14 mouse cellular contexts compared by ENCODE assay signal in genomic region chr13:119400166-119400565, GRCm38 (mm10). TPM values are rescaled to one million over a fixed set of nuclear protein-coding genes. Genes with fewer than 3 reads are reported as not detected.
DNase-seq lines count a peak whose midpoint lies in the region; ATAC-seq lines count a peak whose summit lies in the region.
"Had no signal": no experiment of that assay in that cellular context is flagged by ENCODE, and none has a peak within 500 bp of the region (broad histone marks: within the 10 kb centered on the region; RNA-seq: fewer than 3 reads in every experiment).

No protein-coding gene starts in this region.

- peak; percentile 24 for DNase-seq in heart, adult 8-10 months (ENCODE audit: low spot score)
- peak; percentile 69 for DNase-seq in adrenal gland, postnatal 14 days
- DNase-seq in urinary bladder, postnatal 10 days (ENCODE audit: low spot score): no peak
- DNase-seq in spleen, postnatal 14 days (ENCODE audit: low spot score in 2 of 2): no peak
- DNase-seq: cerebellum, adult 9-11 months; right cerebral cortex, postnatal 25 days had no signal

- no peak overlapping the region for H3K27ac ChIP-seq in heart, embryonic 12.5 days (ENCODE audit: poor library complexity, severe bottlenecking)
- H3K27ac ChIP-seq in intestine, embryonic 15.5 days: no peak overlapping the region
- no peak overlapping the region for H3K27ac ChIP-seq in liver, embryonic 16.5 days (ENCODE audit: low read length)
- H3K27ac ChIP-seq: hindbrain, embryonic 12.5 days; limb, embryonic 15.5 days; midbrain, embryonic 10.5 days; neural tube, embryonic 15.5 days had no signal

- H3K4me1 ChIP-seq in heart, embryonic 12.5 days (replicated peaks): peaks cover 7% of the 10 kb centered on the region; the same call in 1 of the 2 replicates
- H3K4me1 ChIP-seq in intestine, embryonic 15.5 days (replicated peaks): 0 out of 2 replicates have a peak, but pooled peaks cover 4% of the 10 kb centered on the region
- no peaks in the 10 kb centered on the region for H3K4me1 ChIP-seq in liver, embryonic 16.5 days (ENCODE audit: control insufficient read depth, low read depth, low read length)
- H3K4me1 ChIP-seq: hindbrain, embryonic 12.5 days; limb, embryonic 15.5 days; midbrain, embryonic 10.5 days; neural tube, embryonic 15.5 days had no signal

- no peaks in the 10 kb centered on the region for H3K27me3 ChIP-seq in heart, embryonic 12.5 days (replicated peaks)
- no peaks in the 10 kb centered on the region for H3K27me3 ChIP-seq in intestine, embryonic 15.5 days (replicated peaks)
- H3K27me3 ChIP-seq in liver, embryonic 16.5 days (ENCODE audit: control insufficient read depth, insufficient read depth, low read depth, low read length): no peaks in the 10 kb centered on the region
- H3K27me3 ChIP-seq: hindbrain, embryonic 12.5 days; limb, embryonic 15.5 days; neural tube, embryonic 15.5 days had no signal

- H3K4me3 ChIP-seq in heart, embryonic 12.5 days: no peak overlapping the region
- H3K4me3 ChIP-seq in intestine, embryonic 15.5 days (replicated peaks): no peak overlapping the region
- H3K4me3 ChIP-seq in liver, embryonic 16.5 days (ENCODE audit: low read depth, low read length): no peak overlapping the region
- H3K4me3 ChIP-seq: hindbrain, embryonic 12.5 days; limb, embryonic 15.5 days; midbrain, embryonic 10.5 days; neural tube, embryonic 15.5 days had no signal

- no peak overlapping the region for H3K4me2 ChIP-seq in heart, embryonic 12.5 days
- no peak overlapping the region for H3K4me2 ChIP-seq in intestine, embryonic 15.5 days (replicated peaks)
- H3K4me2 ChIP-seq in liver, embryonic 16.5 days (ENCODE audit: low read depth, low read length): no peak overlapping the region
- H3K4me2 ChIP-seq: hindbrain, embryonic 12.5 days; limb, embryonic 15.5 days; neural tube, embryonic 15.5 days had no signal

- no peaks in the 10 kb centered on the region for H3K9me3 ChIP-seq in heart, embryonic 12.5 days (replicated peaks)
- H3K9me3 ChIP-seq in intestine, embryonic 15.5 days: no peaks in the 10 kb centered on the region
- H3K9me3 ChIP-seq in liver, embryonic 16.5 days (replicated peaks; ENCODE audit: control insufficient read depth, low read length): no peaks in the 10 kb centered on the region
- H3K9me3 ChIP-seq: hindbrain, embryonic 12.5 days; limb, embryonic 15.5 days; midbrain, embryonic 10.5 days; neural tube, embryonic 15.5 days had no signal

- H3K9ac ChIP-seq in heart, embryonic 12.5 days: no peak overlapping the region
- H3K9ac ChIP-seq in intestine, embryonic 15.5 days: no peak overlapping the region
- no peak overlapping the region for H3K9ac ChIP-seq in liver, embryonic 16.5 days (ENCODE audit: low read depth, low read length)
- H3K9ac ChIP-seq: hindbrain, embryonic 12.5 days; limb, embryonic 15.5 days; neural tube, embryonic 15.5 days had no signal

- 84% methylated on average over 8 of the region's 8 CpGs for WGBS in heart, embryonic 12.5 days
- 84% methylated on average over 8 of the region's 8 CpGs for WGBS in intestine, embryonic 15.5 days
- WGBS in liver, embryonic 16.5 days (ENCODE audit: insufficient replicate concordance): 80% methylated on average over 8 of the region's 8 CpGs

- peaks cover 68% of the 10 kb centered on the region for H3K36me3 ChIP-seq in heart, embryonic 12.5 days
- H3K36me3 ChIP-seq in intestine, embryonic 15.5 days: peaks cover 10% of the 10 kb centered on the region; the same call in 1 of the 2 replicates
- H3K36me3 ChIP-seq in liver, embryonic 16.5 days (ENCODE audit: control insufficient read depth, insufficient read depth): no peaks in the 10 kb centered on the region

- no peak for ATAC-seq in heart, embryonic 12.5 days (ENCODE audit: insufficient number of reproducible peaks, low FRiP score)
- peak; percentile 41; the same call in 1 of the 2 replicates for ATAC-seq in intestine, embryonic 15.5 days
- peak; percentile 61 for ATAC-seq in liver, embryonic 16.5 days (ENCODE audit: low read depth)
- ATAC-seq: forebrain, embryonic 16.5 days had no signal

RNA-seq across cellular contexts. Expression of gene Paip1, which starts 28.2 kb away (rescaled TPM):
- 100 to 1,000 TPM; 115 to 123 (median 121) TPM for total RNA-seq in heart, adult 8-10 months (2022)
- 36.0 and 37.1 TPM in 2 replicates for polyA plus RNA-seq in heart, embryonic 12.5 days (2016; fragmentation: Nextera tagmentation; extraction: Ambion mirVana)
- total RNA-seq in adrenal gland, postnatal 14 days (2021): 106 and 119 TPM in 2 replicates
- polyA plus RNA-seq in intestine, embryonic 15.5 days (2015; fragmentation: Nextera tagmentation; extraction: Ambion mirVana): 62.0 and 82.6 TPM in 2 replicates
- polyA plus RNA-seq in liver, embryonic 16.5 days (2015; fragmentation: Nextera tagmentation; extraction: Ambion mirVana): 15.3 and 20.1 TPM in 2 replicates

Comparison
In these comparisons a context has a peak if more than half of its experiments do, and no peak if none do; other contexts are left out.
1. DNase-seq: peak in heart, adult 8-10 months (single experiment) and adrenal gland, postnatal 14 days (single experiment); none in urinary bladder, postnatal 10 days (single experiment) and spleen, postnatal 14 days (0 of 2).